Mouse (Mus musculus): ENCODE results near the gene Rimbp3.
"Not testable (repeated sequence)": the region's sequence is repeated elsewhere in the genome, so short reads cannot be mapped to it uniquely, and the experiment has no call there.

Gene Rimbp3

GRCm38 (mm10) chr16:17216934-17217633, 8.7 kb downstream of the Rimbp3 start:
- no peak for ATAC-seq (ENCODE audit: low TSS enrichment)

- no peak for ATAC-seq (ENCODE audit: low TSS enrichment)
Measured at GRCm38 (mm10) chr16:17220127-17220733, 11.8 kb downstream of the Rimbp3 start.

GRCm38 (mm10) chr16:17222197-17222596, 13.8 kb downstream of the Rimbp3 start:
- peak; percentile 93 for ATAC-seq (ENCODE audit: low TSS enrichment)

GRCm38 (mm10) chr16:17225584-17225983, 17.2 kb downstream of the Rimbp3 start:
- ATAC-seq (ENCODE audit: low TSS enrichment) = no peak

GRCm38 (mm10) chr16:17226496-17226895, 18.1 kb downstream of the Rimbp3 start:
- no peak for ATAC-seq (ENCODE audit: low TSS enrichment)

- not testable (repeated sequence) for ATAC-seq (ENCODE audit: low TSS enrichment)
Measured at GRCm38 (mm10) chr16:17231523-17231922, 23.1 kb downstream of the Rimbp3 start.

- ATAC-seq (ENCODE audit: low TSS enrichment) = peak; percentile 84
Measured at GRCm38 (mm10) chr16:17232794-17233701, 24.6 kb downstream of the Rimbp3 start, which contains the start of gene Hic2. Gene Hic2 (plus strand): TSS chr16:17233572.

- ATAC-seq (ENCODE audit: low TSS enrichment) = peak; percentile 46
Measured at GRCm38 (mm10) chr16:17233702-17234498, 25.5 kb downstream of the Rimbp3 start.

GRCm38 (mm10) chr16:17234499-17234895, 26.1 kb downstream of the Rimbp3 start:
- ATAC-seq (ENCODE audit: low TSS enrichment) = peak; percentile 25; the same call in 1 of the 2 replicates

- ATAC-seq (ENCODE audit: low TSS enrichment) = peak; percentile 33
Measured at GRCm38 (mm10) chr16:17234916-17235665, 26.7 kb downstream of the Rimbp3 start.

GRCm38 (mm10) chr16:17237634-17238033, 29.2 kb downstream of the Rimbp3 start:
- no peak for ATAC-seq (ENCODE audit: low TSS enrichment)

GRCm38 (mm10) chr16:17239409-17239808, 31.0 kb downstream of the Rimbp3 start:
- no peak for ATAC-seq (ENCODE audit: low TSS enrichment)

- no peak for ATAC-seq (ENCODE audit: low TSS enrichment)
Measured at GRCm38 (mm10) chr16:17243731-17244130, 35.3 kb downstream of the Rimbp3 start.

- no peak for ATAC-seq (ENCODE audit: low TSS enrichment)
Measured at GRCm38 (mm10) chr16:17244996-17245395, 36.6 kb downstream of the Rimbp3 start.

GRCm38 (mm10) chr16:17247727-17248126, 39.3 kb downstream of the Rimbp3 start:
- ATAC-seq (ENCODE audit: low TSS enrichment) = no peak

GRCm38 (mm10) chr16:17249135-17249534, 40.7 kb downstream of the Rimbp3 start:
- no peak for ATAC-seq (ENCODE audit: low TSS enrichment)

- ATAC-seq (ENCODE audit: low TSS enrichment) = no peak
Measured at GRCm38 (mm10) chr16:17251539-17251938, 43.1 kb downstream of the Rimbp3 start.

GRCm38 (mm10) chr16:17252086-17252726, 43.8 kb downstream of the Rimbp3 start:
- no peak for ATAC-seq (ENCODE audit: low TSS enrichment)

- 0 out of 2 replicates have a peak, but pooled peaks have one; percentile 32 for ATAC-seq (ENCODE audit: low TSS enrichment)
Measured at GRCm38 (mm10) chr16:17252841-17253240, 44.4 kb downstream of the Rimbp3 start.

- ATAC-seq (ENCODE audit: low TSS enrichment) = no peak
Measured at GRCm38 (mm10) chr16:17254005-17254597, 45.7 kb downstream of the Rimbp3 start.
